Mouse (Mus musculus): Measurements from ENCODE around the gene Il11. TPM values are rescaled to one million over a fixed set of nuclear protein-coding genes. Genes with fewer than 3 reads are reported as not detected.

Gene Il11
- polyA plus RNA-seq, 1 experiment from 2014 or later = 0.90 TPM

DNA sequence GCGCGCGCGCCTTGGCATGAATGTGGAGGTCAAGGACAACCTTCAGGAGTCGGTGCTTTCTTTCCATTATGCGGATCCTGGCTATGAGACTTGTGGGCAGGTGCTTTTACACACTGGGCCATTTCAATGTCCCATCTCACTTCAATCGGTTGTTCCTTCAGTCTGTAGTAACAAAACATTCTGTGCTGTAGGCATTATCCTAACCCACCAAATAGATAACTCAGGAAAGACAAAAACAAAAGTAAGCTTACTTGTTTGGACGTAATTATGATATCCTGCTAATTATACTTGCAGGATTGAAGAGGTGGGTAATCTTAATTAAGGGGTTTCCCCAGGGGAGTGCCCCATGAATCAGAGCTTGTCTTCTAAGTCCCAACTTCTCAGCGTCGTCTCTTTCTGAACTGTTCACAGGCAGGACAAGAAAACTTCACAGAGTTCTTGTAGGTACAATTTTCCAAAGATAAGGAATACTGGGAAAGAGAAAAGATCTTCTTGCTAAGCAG is 43.6 kb downstream of the Il11 start:
- ATAC-seq (ENCODE audit: low FRiP score) = no peak
- H3K36me3 ChIP-seq = no peaks in the 10 kb centered on the region; the same call in 1 of the 2 replicates
- H3K4me2 ChIP-seq = peak overlapping the region; percentile 89
- H3K9me3 ChIP-seq (replicated peaks) = no peaks in the 10 kb centered on the region
- H3K27me3 ChIP-seq (replicated peaks) = no peaks in the 10 kb centered on the region
- peaks cover 43% of the 10 kb centered on the region for H3K4me1 ChIP-seq
- H3K27ac ChIP-seq (replicated peaks) = peak overlapping the region; percentile 84
- H3K4me3 ChIP-seq (replicated peaks) = peak overlapping the region; percentile 81
- H3K9ac ChIP-seq (replicated peaks) = peak overlapping the region; percentile 36; the same call in 1 of the 2 replicates
- WGBS = 42% methylated on average over 10 of the region's 10 CpGs

GRCm38 (mm10) chr7:4732968-4733392 is 49.7 kb downstream of the Il11 start:
- no peak for ATAC-seq (ENCODE audit: low FRiP score)
- H3K27me3 ChIP-seq (replicated peaks) = no peaks in the 10 kb centered on the region
- no peak overlapping the region for H3K27ac ChIP-seq (replicated peaks)
- 74% methylated on average over 6 of the region's 6 CpGs for WGBS
- H3K4me1 ChIP-seq = no peaks in the 10 kb centered on the region
- H3K4me2 ChIP-seq = no peak overlapping the region
- H3K4me3 ChIP-seq (replicated peaks) = no peak overlapping the region
- no peaks in the 10 kb centered on the region for H3K36me3 ChIP-seq
- H3K9me3 ChIP-seq (replicated peaks) = no peaks in the 10 kb centered on the region
- no peak overlapping the region for H3K9ac ChIP-seq (replicated peaks)

- 87% methylated on average over 5 of the region's 5 CpGs for WGBS
- H3K27me3 ChIP-seq (replicated peaks) = no peaks in the 10 kb centered on the region
- no peak overlapping the region for H3K4me2 ChIP-seq
- no peaks in the 10 kb centered on the region for H3K36me3 ChIP-seq
- H3K4me3 ChIP-seq (replicated peaks) = no peak overlapping the region
- no peaks in the 10 kb centered on the region for H3K9me3 ChIP-seq (replicated peaks)
- H3K9ac ChIP-seq (replicated peaks) = no peak overlapping the region
- ATAC-seq (ENCODE audit: low FRiP score) = no peak
- no peaks in the 10 kb centered on the region for H3K4me1 ChIP-seq
- H3K27ac ChIP-seq (replicated peaks) = no peak overlapping the region
Measured at GRCm38 (mm10) chr7:4731090-4731489, 51.6 kb downstream of the Il11 start.

- H3K36me3 ChIP-seq = no peaks in the 10 kb centered on the region
- ATAC-seq (ENCODE audit: low FRiP score) = no peak
- no peak within 1 kb of the TSS for H3K27ac ChIP-seq (replicated peaks)
- peak within 1 kb of the TSS; percentile 58; the same call in 1 of the 2 replicates for H3K4me2 ChIP-seq
- 0 out of 2 replicates have a peak, but pooled peaks cover 4% of the 10 kb centered on the region for H3K27me3 ChIP-seq (replicated peaks)
- H3K4me3 ChIP-seq (replicated peaks) = no peak within 1 kb of the TSS
- 88% methylated on average over 7 of the region's 7 CpGs for WGBS
- no peak within 1 kb of the TSS for H3K9ac ChIP-seq (replicated peaks)
- H3K4me1 ChIP-seq = 0 out of 2 replicates have a peak, but pooled peaks cover 2% of the 10 kb centered on the region
- H3K9me3 ChIP-seq (replicated peaks) = no peaks in the 10 kb centered on the region
Measured at GRCm38 (mm10) chr7:4725169-4725568, 57.5 kb downstream of the Il11 start, which contains the start of gene Tmem150b. Gene Tmem150b, minus strand, starts transcription at chr7:4725249.

DNA sequence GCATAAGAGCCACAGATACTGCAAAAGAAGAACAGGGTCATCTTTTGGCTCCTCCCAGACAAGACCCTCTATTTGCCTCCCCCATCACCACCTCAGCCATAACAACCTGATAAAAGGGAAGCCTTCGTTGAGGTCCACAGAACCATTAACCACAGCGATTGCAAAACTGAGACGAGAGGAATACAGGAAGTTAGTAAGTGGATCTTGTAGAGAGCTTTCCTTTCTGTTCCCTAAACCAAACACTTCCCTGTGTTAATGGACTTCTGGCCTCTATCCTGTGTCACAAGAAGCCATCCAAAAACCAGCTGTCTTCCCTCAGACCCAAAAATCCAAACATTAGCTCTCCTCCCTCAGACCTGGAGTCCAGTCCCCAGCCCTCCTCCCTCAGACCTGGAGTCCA is 58.3 kb downstream of the Il11 start:
- 0 out of 2 replicates have a peak, but pooled peaks cover 2% of the 10 kb centered on the region for H3K4me1 ChIP-seq
- H3K9me3 ChIP-seq (replicated peaks) = no peaks in the 10 kb centered on the region
- no peak for ATAC-seq (ENCODE audit: low FRiP score)
- no peak overlapping the region for H3K27ac ChIP-seq (replicated peaks)
- 0 out of 2 replicates have a peak, but pooled peaks cover 4% of the 10 kb centered on the region for H3K27me3 ChIP-seq (replicated peaks)
- H3K9ac ChIP-seq (replicated peaks) = no peak overlapping the region
- H3K4me2 ChIP-seq = no peak overlapping the region; the same call in 1 of the 2 replicates
- H3K36me3 ChIP-seq = no peaks in the 10 kb centered on the region
- H3K4me3 ChIP-seq (replicated peaks) = no peak overlapping the region
- WGBS = 75% methylated on average over 3 of the region's 3 CpGs

- 0 out of 2 replicates have a peak, but pooled peaks cover 2% of the 10 kb centered on the region for H3K4me1 ChIP-seq
- peak; percentile 81 for ATAC-seq (ENCODE audit: low FRiP score)
- H3K9me3 ChIP-seq (replicated peaks) = no peaks in the 10 kb centered on the region
- H3K27ac ChIP-seq (replicated peaks) = no peak overlapping the region
- H3K9ac ChIP-seq (replicated peaks) = 0 out of 2 replicates have a peak overlapping the region, but pooled peaks have one; percentile 33
- peak overlapping the region; percentile 28 for H3K4me3 ChIP-seq (replicated peaks)
- H3K4me2 ChIP-seq = peak overlapping the region; percentile 58
- 43% methylated on average over 12 of the region's 12 CpGs for WGBS
- 0 out of 2 replicates have a peak, but pooled peaks cover 4% of the 10 kb centered on the region for H3K27me3 ChIP-seq (replicated peaks)
- no peaks in the 10 kb centered on the region for H3K36me3 ChIP-seq
Measured at GRCm38 (mm10) chr7:4723508-4723907, 59.2 kb downstream of the Il11 start.

Other genes with a start within 250 kb of the Il11 start
- gene Syt5, start 235.3 kb downstream of the Il11 start, polyA plus RNA-seq (2015; fragmentation: Nextera tagmentation; extraction: Ambion mirVana) = 77.0 and 94.1 TPM in 2 replicates
- 0.43 and 0.65 TPM in 2 replicates for gene Ptprh, start 178.8 kb downstream of the Il11 start, polyA plus RNA-seq (2015; fragmentation: Nextera tagmentation; extraction: Ambion mirVana)
- gene Tmem86b, start 151.4 kb downstream of the Il11 start, polyA plus RNA-seq (2015; fragmentation: Nextera tagmentation; extraction: Ambion mirVana) = 1.7 and 2.3 TPM in 2 replicates
- gene Ppp6r1, start 123.8 kb downstream of the Il11 start, polyA plus RNA-seq (2015; fragmentation: Nextera tagmentation; extraction: Ambion mirVana) = 8.3 and 8.9 TPM in 2 replicates
- gene Hspbp1, start 97.8 kb downstream of the Il11 start, polyA plus RNA-seq (2015; fragmentation: Nextera tagmentation; extraction: Ambion mirVana) = 156 and 173 TPM in 2 replicates
- 6.5 and 6.8 TPM in 2 replicates for gene Brsk1, start 92.3 kb downstream of the Il11 start, polyA plus RNA-seq (2015; fragmentation: Nextera tagmentation; extraction: Ambion mirVana)
- gene Tmem150b, start 57.6 kb downstream of the Il11 start, polyA plus RNA-seq (2015; fragmentation: Nextera tagmentation; extraction: Ambion mirVana) = 0.13 and 0.14 TPM in 2 replicates
- 56.9 and 58.2 TPM in 2 replicates for gene Kmt5c, start 42.7 kb downstream of the Il11 start, polyA plus RNA-seq (2015; fragmentation: Nextera tagmentation; extraction: Ambion mirVana)
- 26.3 and 38.6 TPM in 2 replicates for gene Cox6b2, start 29.8 kb downstream of the Il11 start, polyA plus RNA-seq (2015; fragmentation: Nextera tagmentation; extraction: Ambion mirVana)
- gene Fam71e2, start 11.6 kb downstream of the Il11 start, polyA plus RNA-seq (2015; fragmentation: Nextera tagmentation; extraction: Ambion mirVana) = not detected in 2 replicates
- not detected in 2 replicates for gene Tmem190, start 78 bp upstream of the Il11 start, polyA plus RNA-seq (2015; fragmentation: Nextera tagmentation; extraction: Ambion mirVana)
- gene Tmem238, start 6.8 kb upstream of the Il11 start, polyA plus RNA-seq (2015; fragmentation: Nextera tagmentation; extraction: Ambion mirVana) = 6.8 and 9.9 TPM in 2 replicates
- 224 and 255 TPM in 2 replicates for gene Rpl28, start 10.0 kb upstream of the Il11 start, polyA plus RNA-seq (2015; fragmentation: Nextera tagmentation; extraction: Ambion mirVana)
- 252 and 275 TPM in 2 replicates for gene Ube2s, start 29.7 kb upstream of the Il11 start, polyA plus RNA-seq (2015; fragmentation: Nextera tagmentation; extraction: Ambion mirVana)
- gene Shisa7, start 61.8 kb upstream of the Il11 start, polyA plus RNA-seq (2015; fragmentation: Nextera tagmentation; extraction: Ambion mirVana) = 10.6 and 11.3 TPM in 2 replicates
- 3.7 and 5.9 TPM in 2 replicates for gene Isoc2b, start 87.4 kb upstream of the Il11 start, polyA plus RNA-seq (2015; fragmentation: Nextera tagmentation; extraction: Ambion mirVana)
- 0.51 and 0.79 TPM in 2 replicates for gene Isoc2a, start 94.3 kb upstream of the Il11 start, polyA plus RNA-seq (2015; fragmentation: Nextera tagmentation; extraction: Ambion mirVana)
- 0.23 and 0.37 TPM in 2 replicates for gene Gm36210, start 123.7 kb upstream of the Il11 start, polyA plus RNA-seq (2015; fragmentation: Nextera tagmentation; extraction: Ambion mirVana)
- gene Zfp628, start 132.4 kb upstream of the Il11 start, polyA plus RNA-seq (2015; fragmentation: Nextera tagmentation; extraction: Ambion mirVana) = 3.1 and 4.0 TPM in 2 replicates
- 30.8 and 36.3 TPM in 2 replicates for gene Nat14, start 139.2 kb upstream of the Il11 start, polyA plus RNA-seq (2015; fragmentation: Nextera tagmentation; extraction: Ambion mirVana)
- gene Ssc5d, start 142.9 kb upstream of the Il11 start, polyA plus RNA-seq (2015; fragmentation: Nextera tagmentation; extraction: Ambion mirVana) = 1.00 and 1.8 TPM in 2 replicates
- gene Sbk2, start 181.5 kb upstream of the Il11 start, polyA plus RNA-seq (2015; fragmentation: Nextera tagmentation; extraction: Ambion mirVana) = 0.14 TPM in 1 of 2 replicates, not detected in the other
- gene Sbk3, start 188.3 kb upstream of the Il11 start, polyA plus RNA-seq (2015; fragmentation: Nextera tagmentation; extraction: Ambion mirVana) = 0.32 and 0.35 TPM in 2 replicates
- 49.6 and 57.0 TPM in 2 replicates for gene Zfp579, start 213.3 kb upstream of the Il11 start, polyA plus RNA-seq (2015; fragmentation: Nextera tagmentation; extraction: Ambion mirVana)
- 7.3 and 9.9 TPM in 2 replicates for gene Zfp524, start 231.6 kb upstream of the Il11 start, polyA plus RNA-seq (2015; fragmentation: Nextera tagmentation; extraction: Ambion mirVana)
- gene Fiz1, start 231.8 kb upstream of the Il11 start, polyA plus RNA-seq (2015; fragmentation: Nextera tagmentation; extraction: Ambion mirVana) = 37.0 TPM in 2 replicates
- gene Gm44973, start 232.6 kb upstream of the Il11 start, polyA plus RNA-seq (2015; fragmentation: Nextera tagmentation; extraction: Ambion mirVana) = 0.15 and 1.4 TPM in 2 replicates
- 6.4 and 7.0 TPM in 2 replicates for gene Zfp865, start 237.5 kb upstream of the Il11 start, polyA plus RNA-seq (2015; fragmentation: Nextera tagmentation; extraction: Ambion mirVana)
- 60.0 and 75.7 TPM in 2 replicates for gene Ccdc106, start 237.7 kb upstream of the Il11 start, polyA plus RNA-seq (2015; fragmentation: Nextera tagmentation; extraction: Ambion mirVana)